Mouse (Mus musculus): ENCODE data around the gene Muc1. TPM values are rescaled to one million over a fixed set of nuclear protein-coding genes. Genes with fewer than 3 reads are reported as not detected.
A peak's percentile ranks its signal among the peaks of the same experiment; 100 is the strongest.

Gene Muc1
- polyA plus RNA-seq, 1 experiment from 2014 or later, result 0.78 TPM

DNA sequence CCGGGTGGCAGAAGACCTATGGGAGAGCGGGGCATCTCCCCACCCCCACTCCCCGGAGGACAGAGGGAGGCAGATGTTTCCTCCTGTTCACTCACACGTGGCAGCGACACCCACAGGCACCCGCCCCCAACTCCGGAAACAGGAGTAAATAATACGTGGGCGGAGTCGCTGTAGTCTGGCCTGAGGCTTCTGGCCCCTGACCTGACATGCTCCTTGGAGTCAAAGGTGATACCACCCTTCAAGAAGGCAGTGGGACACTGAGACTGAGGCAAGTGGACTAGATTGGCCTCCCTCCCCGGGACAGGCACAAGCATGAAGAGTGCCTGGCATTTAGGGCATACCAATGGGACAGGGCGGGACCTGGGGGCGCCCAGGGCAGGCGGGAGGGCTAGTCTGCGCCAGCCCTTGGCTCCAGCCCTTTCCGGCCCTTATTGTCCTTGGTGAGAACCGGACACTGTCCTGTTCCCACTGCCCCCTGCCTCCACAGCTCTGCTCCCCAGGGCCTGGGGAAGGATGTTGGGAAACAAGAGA, 22.6 kb downstream of the Muc1 start:
- WGBS, result 4% methylated on average over 17 of the region's 17 CpGs
- ATAC-seq (ENCODE audit: insufficient number of reproducible peaks, insufficient read depth, low FRiP score, low TSS enrichment), result no peak
- H3K27ac ChIP-seq, result no peak overlapping the region
- no peaks in the 10 kb centered on the region for H3K9me3 ChIP-seq
- H3K36me3 ChIP-seq, result 0 out of 2 replicates have a peak, but pooled peaks cover 9% of the 10 kb centered on the region
- H3K4me3 ChIP-seq, result no peak overlapping the region
- H3K27me3 ChIP-seq, result peaks cover 7% of the 10 kb centered on the region; the same call in 1 of the 2 replicates
- H3K4me1 ChIP-seq, result peaks cover 21% of the 10 kb centered on the region
- peak overlapping the region; percentile 17; the same call in 1 of the 2 replicates for H3K9ac ChIP-seq
- H3K4me2 ChIP-seq (replicated peaks), result peak overlapping the region; percentile 29

DNA sequence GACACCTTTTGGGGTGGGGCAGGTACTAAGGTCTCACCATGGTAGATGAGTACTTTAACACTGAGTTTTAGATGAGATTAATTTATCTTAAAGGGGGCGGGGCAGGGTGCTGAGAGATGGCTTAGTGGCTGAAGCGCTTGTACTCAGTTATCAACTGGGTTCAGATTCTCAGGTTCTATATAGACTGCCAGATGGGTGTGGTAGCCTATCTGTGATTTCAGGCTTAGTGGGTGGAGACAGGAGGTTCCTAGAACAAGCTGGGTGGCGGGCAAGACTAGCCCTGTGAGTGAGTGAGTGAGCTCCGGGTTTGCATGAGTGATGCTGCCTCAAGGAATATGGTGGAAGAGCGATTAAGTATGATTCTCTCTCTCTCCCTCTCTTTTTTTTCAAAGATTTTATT, 26.1 kb downstream of the Muc1 start:
- WGBS, result 94% methylated on average over 5 of the region's 5 CpGs
- H3K9ac ChIP-seq, result no peak overlapping the region
- H3K4me2 ChIP-seq (replicated peaks), result no peak overlapping the region
- no peaks in the 10 kb centered on the region for H3K9me3 ChIP-seq
- no peak for ATAC-seq (ENCODE audit: insufficient number of reproducible peaks, insufficient read depth, low FRiP score, low TSS enrichment)
- H3K36me3 ChIP-seq, result 0 out of 2 replicates have a peak, but pooled peaks cover under 1% of the 10 kb centered on the region
- no peak overlapping the region for H3K4me3 ChIP-seq
- H3K27ac ChIP-seq, result no peak overlapping the region
- H3K4me1 ChIP-seq, result peaks cover 16% of the 10 kb centered on the region
- H3K27me3 ChIP-seq, result peaks cover 7% of the 10 kb centered on the region; the same call in 1 of the 2 replicates

DNA sequence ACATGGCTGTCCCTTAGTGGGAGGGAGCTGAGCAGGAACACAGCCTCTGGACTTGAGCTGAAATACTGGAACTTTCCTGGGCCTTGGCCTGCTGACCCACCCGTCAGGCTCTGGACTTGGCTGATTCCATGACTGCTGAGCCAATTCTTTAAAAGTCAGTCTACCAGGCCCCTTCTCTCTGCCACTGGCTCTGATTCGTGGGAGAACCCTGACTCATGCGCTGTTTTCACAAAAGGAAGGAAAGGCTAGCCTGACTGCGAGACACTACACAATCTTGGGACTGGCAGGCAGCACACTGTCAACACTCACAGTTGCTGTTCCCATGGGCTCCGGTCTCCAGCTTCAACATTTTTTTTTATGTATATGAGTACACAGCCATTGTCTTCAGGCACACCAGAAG, 27.3 kb downstream of the Muc1 start:
- Histone ChIP-seq H3K9ac (no peak overlapping the region), H3K9me3 (no peaks in the 10 kb centered on the region), H3K4me3 (no peak overlapping the region), H3K27me3 (peaks cover 6% of the 10 kb centered on the region; the same call in 1 of the 2 replicates), H3K27ac (no peak overlapping the region), H3K4me1 (peaks cover 9% of the 10 kb centered on the region), H3K4me2 (replicated peaks) (no peak overlapping the region), H3K36me3 (no peaks in the 10 kb centered on the region)
- no peak for ATAC-seq (ENCODE audit: insufficient number of reproducible peaks, insufficient read depth, low FRiP score, low TSS enrichment)
- 86% methylated on average over 5 of the region's 5 CpGs for WGBS

DNA sequence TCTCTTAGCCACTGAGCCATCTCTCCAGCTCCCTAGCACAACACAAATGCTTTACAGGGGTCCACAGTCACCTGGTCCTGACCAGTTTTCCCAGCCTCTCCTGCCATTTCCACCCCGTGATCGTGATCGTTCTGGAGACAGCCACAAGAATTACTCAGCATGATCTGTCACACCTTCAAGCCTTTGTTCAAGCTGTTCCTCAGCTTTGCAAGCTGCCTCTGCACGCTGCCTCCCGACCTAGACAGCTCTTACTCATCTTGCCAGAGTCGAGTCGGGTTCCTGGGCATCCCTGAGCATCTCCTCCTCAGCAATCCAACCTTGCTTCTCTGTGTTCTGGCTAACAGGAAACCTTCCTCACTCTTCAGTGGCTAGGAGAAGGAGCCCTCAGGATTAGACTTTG, 30.2 kb downstream of the Muc1 start, which contains the start of gene Dpm3:
TSS of gene Dpm3 (plus strand) at position 283 of the 400 bp plus-strand sequence.
- H3K4me3 ChIP-seq, result no peak within 1 kb of the TSS
- H3K36me3 ChIP-seq, result no peaks in the 10 kb centered on the region
- H3K4me2 ChIP-seq (replicated peaks), result no peak within 1 kb of the TSS
- no peak for ATAC-seq (ENCODE audit: insufficient number of reproducible peaks, insufficient read depth, low FRiP score, low TSS enrichment)
- H3K27me3 ChIP-seq, result no peaks in the 10 kb centered on the region
- no peak within 1 kb of the TSS for H3K9ac ChIP-seq
- 63% methylated on average over 7 of the region's 7 CpGs for WGBS
- H3K9me3 ChIP-seq, result no peaks in the 10 kb centered on the region
- H3K4me1 ChIP-seq, result peaks cover 4% of the 10 kb centered on the region; the same call in 1 of the 2 replicates
- H3K27ac ChIP-seq, result no peak within 1 kb of the TSS

DNA sequence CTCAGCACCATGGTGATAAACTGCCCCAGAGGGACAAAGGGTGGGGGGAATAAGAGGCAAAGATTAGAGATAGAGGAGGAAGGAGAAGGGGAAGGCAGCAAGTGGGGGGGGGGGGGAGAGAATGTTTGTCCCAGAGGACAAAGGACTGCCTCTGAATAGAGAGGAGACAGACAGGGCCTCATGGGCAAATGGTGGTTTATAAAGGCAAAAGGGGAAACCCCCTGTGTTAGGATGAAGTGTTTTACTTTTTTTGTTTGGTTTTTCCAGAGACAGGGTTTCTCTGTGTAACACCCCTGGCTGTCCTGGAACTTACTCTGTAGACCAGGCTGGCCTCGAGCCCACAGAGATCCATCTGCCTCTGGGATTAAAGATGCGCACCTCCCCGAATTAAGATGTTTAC, 31.4 kb downstream of the Muc1 start:
- Histone ChIP-seq H3K36me3 (no peaks in the 10 kb centered on the region), H3K27me3 (no peaks in the 10 kb centered on the region), H3K9ac (no peak overlapping the region), H3K4me3 (no peak overlapping the region), H3K9me3 (no peaks in the 10 kb centered on the region), H3K4me1 (peaks cover 4% of the 10 kb centered on the region; the same call in 1 of the 2 replicates), H3K27ac (no peak overlapping the region), H3K4me2 (replicated peaks) (no peak overlapping the region)
- ATAC-seq (ENCODE audit: insufficient number of reproducible peaks, insufficient read depth, low FRiP score, low TSS enrichment), result no peak
- 81% methylated on average over 3 of the region's 3 CpGs for WGBS

DNA sequence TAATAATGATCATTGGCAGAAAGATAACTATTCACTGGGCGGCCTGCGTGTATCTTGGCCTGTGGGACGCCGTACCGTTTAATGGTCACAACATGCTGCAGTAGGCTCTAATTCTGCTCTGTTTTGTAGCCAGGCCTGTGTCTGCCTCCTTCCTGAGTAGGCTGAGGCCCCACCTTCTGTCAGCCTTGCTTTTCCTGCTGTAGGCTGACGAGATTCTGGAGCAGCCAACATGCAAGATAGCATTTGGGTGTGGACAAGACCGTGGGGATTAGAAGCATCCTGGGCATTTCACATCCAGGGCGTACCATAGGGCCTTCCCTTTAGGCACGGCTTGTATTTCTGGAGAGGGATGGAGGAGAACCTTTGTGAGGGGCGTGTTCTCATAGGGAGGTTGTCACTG, 33.6 kb downstream of the Muc1 start:
- no peak overlapping the region for H3K4me3 ChIP-seq
- no peak overlapping the region for H3K9ac ChIP-seq
- no peaks in the 10 kb centered on the region for H3K36me3 ChIP-seq
- no peak overlapping the region for H3K4me2 ChIP-seq (replicated peaks)
- no peak for ATAC-seq (ENCODE audit: insufficient number of reproducible peaks, insufficient read depth, low FRiP score, low TSS enrichment)
- no peak overlapping the region for H3K27ac ChIP-seq
- no peaks in the 10 kb centered on the region for H3K27me3 ChIP-seq
- 66% methylated on average over 10 of the region's 10 CpGs for WGBS
- H3K4me1 ChIP-seq, result peaks cover 11% of the 10 kb centered on the region; the same call in 1 of the 2 replicates
- H3K9me3 ChIP-seq, result no peaks in the 10 kb centered on the region

DNA sequence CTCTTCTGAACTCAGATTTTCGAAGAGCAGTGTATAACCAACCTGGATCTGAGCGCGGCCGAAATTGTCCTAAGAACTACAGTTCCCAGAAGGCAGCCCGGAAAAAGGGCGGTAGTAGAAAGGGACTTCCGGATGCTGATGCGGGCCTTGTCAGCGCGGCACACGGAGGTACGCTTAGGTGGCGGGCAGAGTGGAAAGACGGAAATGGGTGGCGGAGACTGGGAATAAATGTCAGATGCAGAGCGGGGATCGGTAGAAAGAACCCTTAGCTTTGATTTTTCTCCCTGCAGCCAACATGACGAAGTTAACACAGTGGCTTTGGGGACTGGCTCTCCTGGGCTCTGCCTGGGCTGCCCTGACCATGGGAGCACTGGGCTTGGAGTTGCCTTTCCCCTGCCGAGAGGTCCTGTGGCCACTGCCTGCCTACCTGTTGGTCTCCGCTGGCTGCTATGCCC, 37.6 kb downstream of the Muc1 start:
- under 1% methylated on average over 20 of the region's 20 CpGs for WGBS
- peak overlapping the region; percentile 83 for H3K27ac ChIP-seq

DNA sequence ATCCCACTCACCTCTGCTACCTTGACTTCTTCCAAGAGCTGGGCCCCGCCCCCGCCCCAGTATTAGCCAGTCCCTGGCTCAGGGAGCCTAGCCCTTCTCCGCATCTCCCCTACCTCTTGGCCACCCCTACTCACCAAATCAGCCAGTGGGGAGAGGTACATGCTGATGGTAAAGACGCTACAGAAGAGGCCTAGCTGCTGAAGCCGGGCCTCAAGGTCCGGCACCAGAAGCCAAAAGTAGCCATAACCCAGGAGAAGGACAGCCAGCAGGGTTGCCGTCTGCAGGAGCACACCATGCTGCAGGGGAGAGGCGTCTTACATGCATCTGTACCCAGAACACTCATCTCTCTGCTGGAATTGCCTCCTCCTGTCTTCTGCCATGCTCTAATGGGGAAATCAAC, 40.1 kb downstream of the Muc1 start:
- peaks cover 33% of the 10 kb centered on the region for H3K4me1 ChIP-seq
- ATAC-seq (ENCODE audit: insufficient number of reproducible peaks, insufficient read depth, low FRiP score, low TSS enrichment), result no peak
- 50% methylated on average over 8 of the region's 8 CpGs for whole genome bisulfite sequencing
- no peak overlapping the region for H3K27ac ChIP-seq
- no peaks in the 10 kb centered on the region for H3K9me3 ChIP-seq
- no peak overlapping the region for H3K4me3 ChIP-seq
- no peak overlapping the region for H3K9ac ChIP-seq
- H3K27me3 ChIP-seq, result no peaks in the 10 kb centered on the region
- peak overlapping the region; percentile 10; the same call in 1 of the 2 replicates for H3K4me2 ChIP-seq (replicated peaks)
- H3K36me3 ChIP-seq, result no peaks in the 10 kb centered on the region

More for the DNA sequence above, 37.6 kb downstream of the Muc1 start:
- Histone ChIP-seq H3K4me3 (peak overlapping the region; percentile 82), H3K4me2 (replicated peaks) (peak overlapping the region; percentile 95), H3K27me3 (no peaks in the 10 kb centered on the region), H3K9ac (peak overlapping the region; percentile 94), H3K36me3 (no peaks in the 10 kb centered on the region), H3K9me3 (no peaks in the 10 kb centered on the region), H3K4me1 (peaks cover 33% of the 10 kb centered on the region)
- peak; percentile 76; the same call in 1 of the 2 replicates for ATAC-seq (ENCODE audit: insufficient number of reproducible peaks, insufficient read depth, low FRiP score, low TSS enrichment)

DNA sequence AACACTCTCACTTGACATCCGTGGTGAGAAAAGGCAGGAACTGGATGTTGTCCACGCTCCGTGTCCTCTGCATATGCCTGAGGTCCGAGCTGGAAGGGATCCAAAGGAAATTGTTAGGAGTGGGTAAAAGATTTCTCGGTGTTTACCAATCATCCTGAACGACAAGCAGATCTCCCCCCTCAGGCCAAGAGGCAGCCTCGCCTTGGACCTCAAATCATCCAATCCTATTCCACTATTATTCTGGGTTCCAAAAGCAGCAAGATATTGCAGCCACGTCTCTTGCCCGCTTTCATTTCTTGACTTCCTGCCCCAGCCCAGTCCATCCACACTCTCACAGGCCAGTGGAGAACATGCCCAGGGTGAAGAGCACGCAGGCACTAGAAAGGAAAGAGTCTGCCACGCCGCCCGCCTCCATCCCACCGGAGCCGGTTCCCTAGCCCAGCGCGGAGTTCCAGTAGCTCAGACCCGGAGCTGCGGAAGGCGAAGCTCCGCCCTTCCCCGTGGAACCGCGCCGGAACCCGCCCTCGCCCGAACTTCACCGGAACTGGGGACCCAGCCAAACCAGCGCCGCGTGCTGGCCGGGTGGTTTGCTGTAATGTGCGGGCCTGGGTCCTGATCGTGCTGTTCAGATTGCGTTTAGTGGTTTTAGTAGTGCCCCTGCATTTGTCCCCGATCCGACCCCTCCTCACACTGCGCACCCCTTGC, 41.3 kb downstream of the Muc1 start, which contains the start of gene Slc50a1:
TSS of gene Slc50a1 (minus strand) at position 520 of the 705 bp plus-strand sequence.
- Histone ChIP-seq H3K4me2 (replicated peaks) (peak within 1 kb of the TSS; percentile 77), H3K36me3 (0 out of 2 replicates have a peak, but pooled peaks cover 3% of the 10 kb centered on the region), H3K27me3 (no peaks in the 10 kb centered on the region), H3K9me3 (no peaks in the 10 kb centered on the region), H3K4me3 (peak within 1 kb of the TSS; percentile 58), H3K4me1 (peaks cover 33% of the 10 kb centered on the region), H3K27ac (peak within 1 kb of the TSS; percentile 76), H3K9ac (peak within 1 kb of the TSS; percentile 80)
- 3% methylated on average over 39 of the region's 39 CpGs for WGBS
- 0 out of 2 replicates have a peak, but pooled peaks have one; percentile 8 for ATAC-seq (ENCODE audit: insufficient number of reproducible peaks, insufficient read depth, low FRiP score, low TSS enrichment)

DNA sequence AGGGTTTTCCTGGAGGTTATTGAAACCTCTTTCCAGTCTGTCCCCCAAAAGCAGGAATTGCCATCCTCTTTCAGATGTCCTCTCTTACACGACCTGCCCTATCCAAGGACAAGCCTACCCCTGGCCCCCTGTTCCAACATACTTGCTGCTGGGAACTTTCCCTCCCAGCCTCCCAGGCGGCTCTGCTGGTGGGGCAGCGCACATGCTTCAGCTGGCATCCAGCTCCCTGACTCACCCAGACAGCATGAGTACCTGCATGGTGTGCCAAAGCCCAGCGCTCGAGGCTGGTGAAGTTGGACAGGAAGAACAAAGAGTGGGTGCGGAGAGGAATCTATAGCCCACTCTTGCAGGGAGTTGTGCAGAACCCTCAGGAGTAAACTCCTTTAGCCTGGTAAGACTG, 42.0 kb downstream of the Muc1 start:
- Histone ChIP-seq H3K4me1 (peaks cover 33% of the 10 kb centered on the region), H3K27me3 (no peaks in the 10 kb centered on the region), H3K27ac (peak overlapping the region; percentile 76), H3K4me2 (replicated peaks) (peak overlapping the region; percentile 77), H3K36me3 (0 out of 2 replicates have a peak, but pooled peaks cover 4% of the 10 kb centered on the region), H3K9me3 (no peaks in the 10 kb centered on the region), H3K9ac (peak overlapping the region; percentile 80), H3K4me3 (peak overlapping the region; percentile 58)
- ATAC-seq (ENCODE audit: insufficient number of reproducible peaks, insufficient read depth, low FRiP score, low TSS enrichment), result no peak
- WGBS, result 70% methylated on average over 6 of the region's 6 CpGs

DNA sequence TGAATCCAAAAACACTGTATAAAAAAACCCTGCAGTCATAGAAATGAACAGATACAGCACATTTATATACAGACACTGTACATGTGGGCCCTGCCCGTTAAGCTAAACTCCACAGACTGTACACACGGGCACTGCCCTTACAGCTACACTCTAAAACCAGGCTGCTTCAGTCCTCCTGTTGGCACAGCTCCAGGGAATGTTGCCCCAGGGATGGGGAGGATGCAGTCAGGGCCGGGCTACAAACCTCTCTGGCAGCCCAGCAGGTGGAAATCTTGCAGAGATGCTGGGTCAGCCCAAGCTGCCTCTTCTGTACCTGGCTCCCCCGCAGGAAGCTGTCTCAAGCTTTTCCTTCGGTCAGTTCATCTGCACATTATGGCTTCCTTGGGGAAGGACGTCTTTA, 42.9 kb downstream of the Muc1 start:
- Histone ChIP-seq H3K4me3 (no peak overlapping the region), H3K27ac (no peak overlapping the region), H3K9me3 (no peaks in the 10 kb centered on the region), H3K36me3 (0 out of 2 replicates have a peak, but pooled peaks cover 4% of the 10 kb centered on the region), H3K27me3 (no peaks in the 10 kb centered on the region), H3K4me1 (peaks cover 38% of the 10 kb centered on the region), H3K4me2 (replicated peaks) (no peak overlapping the region), H3K9ac (no peak overlapping the region)
- ATAC-seq (ENCODE audit: insufficient number of reproducible peaks, insufficient read depth, low FRiP score, low TSS enrichment), result no peak
- WGBS, result 66% methylated on average over 6 of the region's 6 CpGs

DNA sequence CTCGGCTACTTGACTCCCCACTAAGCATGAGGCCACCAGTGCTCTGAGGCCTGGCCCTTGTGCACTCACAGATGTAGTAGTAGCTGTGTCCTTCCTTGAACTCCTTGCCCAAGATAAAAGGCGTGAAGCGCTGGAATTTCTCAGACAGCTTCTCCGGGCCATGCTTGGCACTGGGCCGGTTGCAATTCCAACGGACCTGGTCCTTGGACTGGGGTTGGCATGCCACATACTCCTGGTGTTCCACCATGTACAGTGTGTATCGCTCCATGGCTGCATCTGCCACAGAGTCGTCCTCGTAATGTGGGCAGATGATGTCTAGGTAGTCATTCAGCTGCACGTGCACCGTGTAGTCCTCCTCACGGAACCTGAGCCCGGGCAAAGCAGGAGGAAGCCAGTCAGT, 47.2 kb downstream of the Muc1 start:
- Histone ChIP-seq H3K4me1 (peaks cover 42% of the 10 kb centered on the region), H3K9me3 (no peaks in the 10 kb centered on the region), H3K4me2 (replicated peaks) (peak overlapping the region; percentile 93), H3K4me3 (no peak overlapping the region), H3K36me3 (0 out of 2 replicates have a peak, but pooled peaks cover 4% of the 10 kb centered on the region), H3K27me3 (peaks cover 13% of the 10 kb centered on the region), H3K9ac (no peak overlapping the region), H3K27ac (no peak overlapping the region)
- WGBS, result 90% methylated on average over 13 of the region's 13 CpGs
- no peak for ATAC-seq (ENCODE audit: insufficient number of reproducible peaks, insufficient read depth, low FRiP score, low TSS enrichment)

All from embryonic facial prominence, embryonic 12.5 days (tissue).